Mouse (Mus musculus) ES-CJ7 (cell line): ENCODE data around the gene Cnppd1.

Experiments
- DNase-seq: peaks from one replicate; pipeline ENCODE4 v3.0.0; 2011; ENCODE audit warnings: low read depth, low spot score

The Cnppd1 gene

GRCm38 (mm10) chr1:75147411-75148135 lies 5.1 kb upstream of the Cnppd1 start:
- DNase-seq = no peak

- DNase-seq = no peak
Observed at GRCm38 (mm10) chr1:75145589-75145988, 3.1 kb upstream of the Cnppd1 start.

- peak; percentile 44 for DNase-seq
Observed at GRCm38 (mm10) chr1:75141486-75142190, 873 bp downstream of the Cnppd1 start.

- no peak for DNase-seq
Observed at GRCm38 (mm10) chr1:75140601-75141190, 1.8 kb downstream of the Cnppd1 start.

GRCm38 (mm10) chr1:75138448-75138847 lies 4.1 kb downstream of the Cnppd1 start:
- DNase-seq = no peak

- no peak for DNase-seq
Observed at GRCm38 (mm10) chr1:75136730-75137129, 5.8 kb downstream of the Cnppd1 start.

- no peak for DNase-seq
Observed at GRCm38 (mm10) chr1:75136293-75136692, 6.2 kb downstream of the Cnppd1 start.

- DNase-seq = no peak
Observed at GRCm38 (mm10) chr1:75133421-75134207, 8.9 kb downstream of the Cnppd1 start, which contains the start of gene Slc23a3. Slc23a3 (minus strand) TSS chr1:75133890.

- DNase-seq = no peak
Observed at GRCm38 (mm10) chr1:75128641-75129040, 13.9 kb downstream of the Cnppd1 start.

- no peak for DNase-seq
Observed at GRCm38 (mm10) chr1:75125418-75125817, 17.1 kb downstream of the Cnppd1 start.

- DNase-seq = peak; percentile 98
Observed at GRCm38 (mm10) chr1:75124346-75125321, 17.9 kb downstream of the Cnppd1 start, which contains the start of gene Nhej1. Nhej1 (minus strand) TSS chr1:75125200.

GRCm38 (mm10) chr1:75122211-75122610 lies 20.3 kb downstream of the Cnppd1 start:
- peak; percentile 33 for DNase-seq
